Mouse (Mus musculus): ENCODE data around the gene Rac2. TPM values are rescaled to one million over a fixed set of nuclear protein-coding genes. Genes with fewer than 3 reads are reported as not detected.

Rac2 gene
- polyA plus RNA-seq, 1 experiment = 156 TPM

DNA sequence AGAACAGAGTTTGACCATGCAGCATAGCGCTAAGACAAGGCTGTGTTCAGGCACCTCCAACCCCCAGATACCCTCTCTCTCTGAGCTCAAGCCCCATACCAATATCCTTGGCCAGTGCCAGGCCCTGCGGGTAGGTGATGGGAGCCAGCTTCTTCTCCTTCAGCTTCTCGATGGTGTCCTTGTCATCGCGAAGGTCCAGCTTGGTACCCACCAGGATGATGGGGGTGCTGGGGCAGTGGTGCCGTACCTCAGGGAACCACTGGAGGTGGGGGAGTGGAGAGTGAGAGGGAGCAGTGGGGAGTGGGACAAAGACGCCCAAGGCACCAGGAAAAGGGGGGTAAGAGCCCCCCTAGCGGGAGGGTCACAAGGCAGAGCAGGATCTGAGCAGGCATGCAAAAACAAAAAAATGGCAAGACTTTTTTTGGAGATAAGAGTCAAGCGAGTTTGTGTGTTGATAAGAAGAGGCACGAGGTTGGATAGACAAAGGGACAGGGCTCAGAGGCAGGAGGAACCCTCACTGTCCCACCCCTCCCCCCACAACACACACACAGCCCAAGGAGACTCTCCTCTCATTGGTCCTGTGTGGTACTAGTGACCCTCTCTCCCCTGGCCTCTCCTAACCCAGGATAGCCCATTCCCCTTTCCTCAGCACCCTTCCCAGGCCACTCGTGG is 7.7 kb downstream of the Rac2 start:
- TF ChIP-seq CTCF (IDR thresholded peaks at IDR 0.05; ENCODE audit: control insufficient read depth, insufficient read depth, low read length) (no peak), POLR2A (IDR thresholded peaks at IDR 0.05; ENCODE audit: borderline replicate concordance, control insufficient read depth, low read depth, low read length) (no peak)
- WGBS = 59% methylated on average over 11 of the region's 11 CpGs
- H3K27ac ChIP-seq (ENCODE audit: control insufficient read depth, insufficient read depth, low read depth, low read length, poor library complexity) = peak overlapping the region; percentile 89
- H3K4me1 ChIP-seq (ENCODE audit: control insufficient read depth, insufficient read depth, low read length) = peaks cover 26% of the 10 kb centered on the region
- peak overlapping the region; percentile 8 for H3K4me3 ChIP-seq (replicated peaks; ENCODE audit: control insufficient read depth, low read depth, low read length)

DNA sequence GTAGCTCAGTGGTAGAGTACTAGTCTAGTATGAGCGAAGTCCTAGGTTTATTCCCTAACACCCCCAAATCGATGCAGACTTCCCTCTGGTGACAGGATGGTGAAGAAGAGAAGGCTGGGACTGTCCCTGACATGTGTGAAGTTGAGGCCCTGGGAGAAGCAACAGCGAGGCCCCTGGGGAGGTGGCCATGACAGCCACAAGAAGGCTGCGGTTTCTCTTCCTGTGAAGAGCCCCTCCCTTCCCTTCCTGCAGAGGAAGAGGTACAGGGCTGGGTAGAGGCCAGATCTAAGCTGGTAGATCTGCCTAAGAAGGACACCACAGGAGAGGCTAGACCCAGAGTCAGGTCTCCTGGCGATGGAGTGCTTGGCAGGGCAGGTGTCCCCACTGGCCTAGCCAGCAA is 8.6 kb downstream of the Rac2 start:
- Histone ChIP-seq H3K4me1 (ENCODE audit: control insufficient read depth, insufficient read depth, low read length) (peaks cover 25% of the 10 kb centered on the region), H3K4me3 (replicated peaks; ENCODE audit: control insufficient read depth, low read depth, low read length) (peak overlapping the region; percentile 29), H3K27ac (ENCODE audit: control insufficient read depth, insufficient read depth, low read depth, low read length, poor library complexity) (peak overlapping the region; percentile 89)
- TF ChIP-seq CTCF (IDR thresholded peaks at IDR 0.05; ENCODE audit: control insufficient read depth, insufficient read depth, low read length) (no peak), POLR2A (IDR thresholded peaks at IDR 0.05; ENCODE audit: borderline replicate concordance, control insufficient read depth, low read depth, low read length) (peak; percentile 36; the same call in 1 of the 2 replicates)
- WGBS = 4% methylated on average over 5 of the region's 5 CpGs

GRCm38 (mm10) chr15:78563344-78563743 is 9.2 kb downstream of the Rac2 start:
- Histone ChIP-seq H3K4me1 (ENCODE audit: control insufficient read depth, insufficient read depth, low read length) (peaks cover 25% of the 10 kb centered on the region), H3K27ac (ENCODE audit: control insufficient read depth, insufficient read depth, low read depth, low read length, poor library complexity) (peak overlapping the region; percentile 89; the same call in 1 of the 2 replicates), H3K4me3 (replicated peaks; ENCODE audit: control insufficient read depth, low read depth, low read length) (peak overlapping the region; percentile 29)
- TF ChIP-seq POLR2A (IDR thresholded peaks at IDR 0.05; ENCODE audit: borderline replicate concordance, control insufficient read depth, low read depth, low read length) (no peak), CTCF (IDR thresholded peaks at IDR 0.05; ENCODE audit: control insufficient read depth, insufficient read depth, low read length) (0 out of 2 replicates have a peak, but pooled peaks have one; percentile 31)
- 89% methylated on average over 3 of the region's 3 CpGs for WGBS

- H3K4me3 ChIP-seq (replicated peaks; ENCODE audit: control insufficient read depth, low read depth, low read length) = no peak overlapping the region
- WGBS = 42% methylated on average over 11 of the region's 11 CpGs
- H3K27ac ChIP-seq (ENCODE audit: control insufficient read depth, insufficient read depth, low read depth, low read length, poor library complexity) = no peak overlapping the region
- TF ChIP-seq CTCF (IDR thresholded peaks at IDR 0.05; ENCODE audit: control insufficient read depth, insufficient read depth, low read length) = no peak
- H3K4me1 ChIP-seq (ENCODE audit: control insufficient read depth, insufficient read depth, low read length) = peaks cover 10% of the 10 kb centered on the region
Observed at GRCm38 (mm10) chr15:78559141-78559979, 13.2 kb downstream of the Rac2 start.

- no peak for TF ChIP-seq POLR2A (IDR thresholded peaks at IDR 0.05; ENCODE audit: borderline replicate concordance, control insufficient read depth, low read depth, low read length)
- no peak for TF ChIP-seq CTCF (IDR thresholded peaks at IDR 0.05; ENCODE audit: control insufficient read depth, insufficient read depth, low read length)
- no peaks in the 10 kb centered on the region; the same call in 1 of the 2 replicates for H3K4me1 ChIP-seq (ENCODE audit: control insufficient read depth, insufficient read depth, low read length)
- no peak overlapping the region for H3K27ac ChIP-seq (ENCODE audit: control insufficient read depth, insufficient read depth, low read depth, low read length, poor library complexity)
- 40% methylated on average over 10 of the region's 10 CpGs for WGBS
- no peak overlapping the region for H3K4me3 ChIP-seq (replicated peaks; ENCODE audit: control insufficient read depth, low read depth, low read length)
Observed at GRCm38 (mm10) chr15:78557693-78558535, 14.7 kb downstream of the Rac2 start.

DNA sequence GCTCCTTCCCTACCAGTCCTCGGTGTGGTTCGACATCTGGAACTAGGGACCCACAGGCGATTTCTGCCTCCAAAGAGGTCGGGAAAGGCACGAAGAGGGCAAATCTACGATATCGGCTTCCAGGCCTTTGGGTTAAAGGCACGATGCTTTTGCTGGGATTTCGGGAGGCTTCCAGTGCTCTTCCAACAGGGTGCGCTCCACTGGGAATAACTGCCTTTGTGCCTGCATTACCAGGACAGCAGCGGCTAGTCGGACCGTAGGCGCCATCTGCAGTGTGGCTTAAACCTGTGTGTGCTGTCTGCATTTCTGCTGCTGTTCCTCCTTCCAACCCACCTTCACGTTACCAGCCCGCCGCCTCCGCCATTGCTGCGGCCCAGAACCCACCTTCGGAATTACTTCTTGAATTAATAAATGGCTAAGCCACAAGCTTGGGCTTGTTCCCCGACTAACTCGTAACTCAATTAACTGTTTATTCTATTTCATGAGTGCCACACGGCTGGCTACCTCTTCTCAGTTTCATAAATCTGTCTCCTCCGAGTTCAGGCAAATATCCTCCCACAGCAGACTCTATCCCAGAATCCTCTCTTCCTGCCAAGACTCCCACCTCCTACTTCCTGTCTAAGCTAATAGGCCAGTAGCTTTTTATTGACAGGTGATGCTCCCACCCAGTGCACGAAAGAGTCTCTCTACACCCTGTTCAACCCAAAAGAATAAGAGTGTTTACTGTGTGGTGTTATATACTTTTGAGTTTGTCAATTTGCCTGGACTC is 17.9 kb downstream of the Rac2 start:
- Histone ChIP-seq H3K4me1 (ENCODE audit: control insufficient read depth, insufficient read depth, low read length) (no peaks in the 10 kb centered on the region; the same call in 1 of the 2 replicates), H3K4me3 (replicated peaks; ENCODE audit: control insufficient read depth, low read depth, low read length) (no peak overlapping the region), H3K27ac (ENCODE audit: control insufficient read depth, insufficient read depth, low read depth, low read length, poor library complexity) (no peak overlapping the region)
- TF ChIP-seq POLR2A (IDR thresholded peaks at IDR 0.05; ENCODE audit: borderline replicate concordance, control insufficient read depth, low read depth, low read length) = no peak
- TF ChIP-seq CTCF (IDR thresholded peaks at IDR 0.05; ENCODE audit: control insufficient read depth, insufficient read depth, low read length) = no peak
- 79% methylated on average over 25 of the region's 25 CpGs for WGBS

- TF ChIP-seq CTCF (IDR thresholded peaks at IDR 0.05; ENCODE audit: control insufficient read depth, insufficient read depth, low read length) (no peak), POLR2A (IDR thresholded peaks at IDR 0.05; ENCODE audit: borderline replicate concordance, control insufficient read depth, low read depth, low read length) (no peak)
- WGBS = 75% methylated on average over 4 of the region's 4 CpGs
- Histone ChIP-seq H3K27ac (ENCODE audit: control insufficient read depth, insufficient read depth, low read depth, low read length, poor library complexity) (no peak overlapping the region), H3K4me1 (ENCODE audit: control insufficient read depth, insufficient read depth, low read length) (no peaks in the 10 kb centered on the region; the same call in 1 of the 2 replicates), H3K4me3 (replicated peaks; ENCODE audit: control insufficient read depth, low read depth, low read length) (no peak overlapping the region)
Observed at GRCm38 (mm10) chr15:78549189-78549734, 23.3 kb downstream of the Rac2 start.

Data from bone marrow, adult 2 months (tissue).